Mouse (Mus musculus) heart, adult 8-10 months (tissue): ENCODE measurements around the gene Irf2bp1. TPM values are rescaled to one million over a fixed set of nuclear protein-coding genes. Genes with fewer than 3 reads are reported as not detected.

Experiments used
- DNase-seq: peaks from one replicate; pipeline ENCODE4 v3.0.0; 2022; ENCODE audit warnings: low spot score
- total RNA-seq, 4 experiments: library from RNA; stranded (reverse); gene quantifications; 2 replicates each; pipeline ENCODE4 v1.2.4; 2022

Gene Irf2bp1
- 10 to 100 TPM; 20.6 to 24.3 (median 22.9) TPM for total RNA-seq

GRCm38 (mm10) chr7:19003902-19004630 is at the start of gene Irf2bp1:
TSS of gene Irf2bp1 (plus strand) at chr7:19004044.
- DNase-seq = peak; percentile 96

GRCm38 (mm10) chr7:18957569-18958383 is 46.1 kb upstream of the Irf2bp1 start:
- peak; percentile 22 for DNase-seq

- no peak for DNase-seq
These were observed 45.5 kb upstream of the Irf2bp1 start for GRCm38 (mm10) chr7:18958384-18958766.

- DNase-seq = peak; percentile 72
These were observed 44.4 kb upstream of the Irf2bp1 start for GRCm38 (mm10) chr7:18959446-18959845.

GRCm38 (mm10) chr7:18962171-18962792 is 41.6 kb upstream of the Irf2bp1 start:
- DNase-seq = no peak

- no peak for DNase-seq
These were observed 41.0 kb upstream of the Irf2bp1 start for GRCm38 (mm10) chr7:18962795-18963194.

- DNase-seq = no peak
These were observed 40.5 kb upstream of the Irf2bp1 start for GRCm38 (mm10) chr7:18963294-18963843.

- no peak for DNase-seq
These were observed 38.5 kb upstream of the Irf2bp1 start for GRCm38 (mm10) chr7:18965312-18965711.

GRCm38 (mm10) chr7:18967603-18968002 is 36.2 kb upstream of the Irf2bp1 start:
- no peak for DNase-seq

- no peak for DNase-seq
These were observed 32.9 kb upstream of the Irf2bp1 start for GRCm38 (mm10) chr7:18970956-18971355.

- DNase-seq = no peak
These were observed 25.5 kb upstream of the Irf2bp1 start for GRCm38 (mm10) chr7:18978381-18978780.

- no peak for DNase-seq
These were observed 17.3 kb upstream of the Irf2bp1 start for GRCm38 (mm10) chr7:18986503-18986902.

- no peak for DNase-seq
These were observed 16.7 kb upstream of the Irf2bp1 start, which contains the start of gene Nanos2 for GRCm38 (mm10) chr7:18987100-18987499. TSS of gene Nanos2 (plus strand) at chr7:18987400.

- no peak for DNase-seq
These were observed 16.1 kb upstream of the Irf2bp1 start for GRCm38 (mm10) chr7:18987747-18988146.

- no peak for DNase-seq
These were observed 15.1 kb upstream of the Irf2bp1 start for GRCm38 (mm10) chr7:18988780-18989179.

- no peak for DNase-seq
These were observed 13.8 kb upstream of the Irf2bp1 start for GRCm38 (mm10) chr7:18989995-18990394.

GRCm38 (mm10) chr7:18990601-18991295 is 13.1 kb upstream of the Irf2bp1 start, which contains the start of gene Mypop:
TSS of gene Mypop (plus strand) at chr7:18991245.
- DNase-seq = peak; percentile 100

GRCm38 (mm10) chr7:18991660-18992293 is 12.1 kb upstream of the Irf2bp1 start:
- DNase-seq = no peak

GRCm38 (mm10) chr7:18992294-18992675 is 11.6 kb upstream of the Irf2bp1 start:
- DNase-seq = no peak

GRCm38 (mm10) chr7:18993036-18993435 is 10.8 kb upstream of the Irf2bp1 start:
- no peak for DNase-seq

GRCm38 (mm10) chr7:18998835-18999234 is 5.0 kb upstream of the Irf2bp1 start:
- DNase-seq = no peak
